Mouse (Mus musculus): ENCODE results near the gene Utf1.

DNA sequence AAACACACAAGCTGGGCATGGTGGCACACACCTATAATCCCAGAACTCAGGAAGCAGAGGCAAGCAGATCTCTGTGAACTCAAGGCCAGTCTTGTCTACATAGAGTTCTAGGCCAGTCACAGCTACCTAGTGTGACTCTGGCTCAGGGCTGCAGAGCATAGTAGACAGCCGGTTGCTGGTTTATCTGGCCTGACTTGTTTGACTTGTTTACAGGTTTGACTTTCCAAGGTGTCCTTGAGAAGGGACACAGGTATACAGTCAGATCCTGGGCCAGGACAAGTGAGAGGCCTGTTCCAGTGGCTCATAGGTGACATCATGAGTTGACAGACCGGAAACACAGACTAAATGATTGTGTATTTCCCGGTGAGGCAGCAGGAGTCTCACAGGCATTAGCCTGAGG lies 6.5 kb upstream of the Utf1 start:
- TF ChIP-seq CTCF (IDR thresholded peaks at IDR 0.05; ENCODE audit: extremely low read depth, insufficient read depth, low read length) (no peak), POLR2A (IDR thresholded peaks at IDR 0.05; ENCODE audit: extremely low read depth, insufficient read depth, low read length) (no peak)
